Mouse (Mus musculus) testis, adult 2 months (tissue): Measurements from ENCODE around the gene Kifc5b. TPM values are rescaled to one million over a fixed set of nuclear protein-coding genes. Genes with fewer than 3 reads are reported as not detected.
"Not testable (repeated sequence)": the region's sequence is repeated elsewhere in the genome, so short reads cannot be mapped to it uniquely, and the experiment has no call there.

Experiments used
- H3K27ac ChIP-seq: fragments of 200-500 bp; 2 replicates; pipeline ENCODE4 v1.5.1; 2012; ENCODE audit warnings: low read depth, low read length; ENCODE audit not compliant: control insufficient read depth, insufficient read depth
- H3K27me3 ChIP-seq: fragments of 200-500 bp; 2 replicates; pipeline ENCODE4 v1.6.1; 2012; ENCODE audit warnings: mild to moderate bottlenecking, low read length, moderate library complexity; ENCODE audit not compliant: control insufficient read depth, insufficient read depth
- H3K36me3 ChIP-seq: fragments of 200-500 bp; 2 replicates; pipeline ENCODE4 v1.6.1; 2012; ENCODE audit warnings: mild to moderate bottlenecking, low read length; ENCODE audit not compliant: control insufficient read depth, insufficient read depth
- H3K4me1 ChIP-seq: fragments of 200-500 bp; 2 replicates; pipeline ENCODE4 v1.6.1; 2012; ENCODE audit warnings: low read length; ENCODE audit not compliant: control insufficient read depth, insufficient read depth
- H3K4me3 ChIP-seq: fragments of 200-500 bp; 2 replicates; pipeline ENCODE4 v1.5.1; 2012; ENCODE audit warnings: low read depth, mild to moderate bottlenecking, low read length, moderate library complexity, mixed read lengths; ENCODE audit not compliant: control insufficient read depth
- CTCF ChIP-seq: fragments of 200-500 bp; IDR thresholded peaks from 2 replicates; pipeline ENCODE4 v1.5.1; 2012; ENCODE audit warnings: low read depth, mild to moderate bottlenecking, inconsistent platforms, low read length, moderate library complexity; ENCODE audit not compliant: control insufficient read depth, insufficient read depth, insufficient replicate concordance
- POLR2A ChIP-seq: fragments of 200-500 bp; IDR thresholded peaks from 2 replicates; pipeline ENCODE4 v1.6.1; 2012; ENCODE audit warnings: low read depth, mild to moderate bottlenecking, inconsistent platforms, low read length, moderate library complexity; ENCODE audit not compliant: control insufficient read depth
- polyA plus RNA-seq: library from polyadenylated mRNA; depleted of rRNA; stranded (reverse); fragments of >200 nt; gene quantifications from 2 replicates; pipeline ENCODE4 v1.2.3, GENCODE M21; 2012

The Kifc5b gene
- polyA plus RNA-seq, 1 experiment: 6.5 TPM

- TF ChIP-seq POLR2A (no peak), CTCF (no peak)
- no peaks in the 10 kb centered on the region for H3K36me3 ChIP-seq
- no peak overlapping the region for H3K27ac ChIP-seq
- H3K4me3 ChIP-seq: no peak overlapping the region
- H3K27me3 ChIP-seq: no peaks in the 10 kb centered on the region
- no peaks in the 10 kb centered on the region for H3K4me1 ChIP-seq
Measured at GRCm38 (mm10) chr17:26893492-26893891, 23.4 kb upstream of the Kifc5b start.

GRCm38 (mm10) chr17:26894342-26894741 lies 22.5 kb upstream of the Kifc5b start:
- TF ChIP-seq POLR2A (no peak), CTCF (no peak)
- H3K27me3 ChIP-seq: no peaks in the 10 kb centered on the region
- no peaks in the 10 kb centered on the region for H3K36me3 ChIP-seq
- H3K4me3 ChIP-seq: no peak overlapping the region
- no peak overlapping the region for H3K27ac ChIP-seq
- no peaks in the 10 kb centered on the region for H3K4me1 ChIP-seq

- TF ChIP-seq CTCF: peak; percentile 89
- TF ChIP-seq POLR2A: no peak
- Histone ChIP-seq H3K27me3 (no peaks in the 10 kb centered on the region), H3K4me3 (no peak overlapping the region), H3K36me3 (no peaks in the 10 kb centered on the region), H3K27ac (no peak overlapping the region), H3K4me1 (no peaks in the 10 kb centered on the region)
Measured at GRCm38 (mm10) chr17:26895578-26895977, 21.3 kb upstream of the Kifc5b start.

DNA sequence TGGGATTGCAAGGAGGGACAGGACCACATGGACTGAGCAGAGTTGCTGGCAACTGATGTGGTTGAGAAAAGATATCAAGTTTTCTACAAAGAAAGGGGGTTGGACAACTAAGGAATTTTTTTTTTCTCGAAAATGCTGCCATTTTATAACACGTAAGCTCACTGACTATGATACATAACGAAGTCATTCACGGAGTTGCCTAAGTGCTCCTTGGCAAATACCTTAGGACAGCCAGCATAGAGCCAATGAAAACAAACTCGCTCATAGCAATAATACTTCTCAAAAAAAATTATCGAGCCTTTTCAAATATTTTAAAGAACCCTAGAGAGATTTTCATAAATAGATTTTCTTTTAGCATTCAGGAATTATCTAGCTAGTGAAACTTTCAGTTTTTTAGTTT lies 16.0 kb upstream of the Kifc5b start:
- H3K36me3 ChIP-seq: no peaks in the 10 kb centered on the region
- no peak overlapping the region for H3K4me3 ChIP-seq
- TF ChIP-seq CTCF (no peak), POLR2A (no peak)
- no peak overlapping the region for H3K27ac ChIP-seq
- H3K27me3 ChIP-seq: no peaks in the 10 kb centered on the region
- H3K4me1 ChIP-seq: no peaks in the 10 kb centered on the region

DNA sequence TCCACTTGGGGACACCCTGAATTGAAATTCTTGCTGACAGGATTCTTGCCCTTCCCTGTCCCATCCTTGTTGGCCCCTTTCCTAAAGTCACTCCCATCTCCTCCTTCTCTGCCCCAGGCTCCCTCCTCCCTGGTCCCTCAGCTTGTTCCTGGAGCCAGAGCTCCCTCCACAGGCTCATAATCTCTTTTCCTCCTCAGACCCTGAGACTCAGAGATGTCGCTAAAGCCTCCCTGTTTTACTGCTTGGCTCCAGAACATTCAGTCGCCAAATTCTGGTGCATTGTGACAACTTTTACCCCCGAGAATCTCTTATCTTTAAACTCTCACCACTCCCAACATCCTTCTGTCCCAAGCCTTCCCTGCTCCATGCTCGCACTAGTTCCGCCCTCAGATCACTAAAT lies 12.6 kb upstream of the Kifc5b start:
- H3K4me1 ChIP-seq: no peaks in the 10 kb centered on the region
- H3K36me3 ChIP-seq: no peaks in the 10 kb centered on the region
- no peak for TF ChIP-seq POLR2A
- TF ChIP-seq CTCF: no peak
- no peaks in the 10 kb centered on the region for H3K27me3 ChIP-seq
- H3K27ac ChIP-seq: no peak overlapping the region
- no peak overlapping the region for H3K4me3 ChIP-seq

DNA sequence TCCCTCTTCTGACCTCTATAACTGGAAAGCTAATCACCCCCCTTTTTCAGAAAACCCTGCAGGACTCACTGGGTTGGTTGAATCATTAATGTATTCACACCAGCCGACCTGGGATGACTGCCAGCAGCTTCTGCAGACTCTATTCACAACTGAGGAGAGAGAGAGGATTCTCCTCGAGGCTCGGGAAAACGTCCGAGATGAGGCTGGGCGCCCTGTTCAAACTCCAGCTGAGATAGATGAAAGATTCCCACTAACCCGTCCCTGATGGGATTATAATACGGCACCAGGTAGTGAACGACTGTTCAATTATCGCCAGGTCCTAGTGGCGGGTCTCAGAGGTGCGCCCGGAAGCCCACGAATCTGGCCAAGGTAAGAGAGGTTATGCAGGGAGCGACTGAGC lies 9.4 kb upstream of the Kifc5b start:
- H3K36me3 ChIP-seq, H3K27me3 ChIP-seq, H3K4me3 ChIP-seq, H3K4me1 ChIP-seq, H3K27ac ChIP-seq: not testable (repeated sequence)

GRCm38 (mm10) chr17:26915248-26915647 lies 1.6 kb upstream of the Kifc5b start:
- Histone ChIP-seq H3K4me1 (peaks cover 2% of the 10 kb centered on the region), H3K27ac (peak overlapping the region; percentile 10; the same call in 1 of the 2 replicates), H3K27me3 (no peaks in the 10 kb centered on the region), H3K36me3 (no peaks in the 10 kb centered on the region), H3K4me3 (no peak overlapping the region)
- TF ChIP-seq CTCF (no peak), POLR2A (no peak)

DNA sequence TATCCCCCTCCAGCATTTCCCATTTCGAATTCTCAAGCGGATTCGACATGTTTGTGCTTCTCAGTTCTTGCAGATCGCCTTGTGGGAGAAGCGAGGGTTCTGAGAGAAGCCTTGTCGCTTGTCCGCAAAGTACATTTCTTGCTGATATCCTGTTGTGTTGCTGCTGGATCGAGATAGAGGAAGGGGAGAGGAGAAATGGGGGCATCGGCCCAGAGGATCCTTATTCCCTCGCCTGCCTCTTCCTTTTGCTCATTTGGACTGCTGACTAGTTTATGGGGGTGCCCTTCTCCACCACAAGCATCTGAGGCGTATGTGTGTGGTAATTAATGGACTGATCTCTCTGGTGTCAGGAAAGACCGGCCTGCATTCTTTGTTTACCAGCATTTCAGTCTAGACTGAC lies 669 bp downstream of the Kifc5b start:
- Histone ChIP-seq H3K4me3 (peak overlapping the region; percentile 85), H3K27ac (peak overlapping the region; percentile 87)
- H3K27me3 ChIP-seq, H3K4me1 ChIP-seq, H3K36me3 ChIP-seq: not testable (repeated sequence)

- Histone ChIP-seq H3K27ac (no peak overlapping the region), H3K4me1 (peaks cover 2% of the 10 kb centered on the region), H3K36me3 (no peaks in the 10 kb centered on the region), H3K27me3 (no peaks in the 10 kb centered on the region), H3K4me3 (peak overlapping the region; percentile 7; the same call in 1 of the 2 replicates)
- TF ChIP-seq POLR2A: no peak
- TF ChIP-seq CTCF: no peak
Measured at GRCm38 (mm10) chr17:26918343-26918742, 1.5 kb downstream of the Kifc5b start.

- H3K36me3 ChIP-seq, H3K27me3 ChIP-seq, H3K27ac ChIP-seq, H3K4me1 ChIP-seq, H3K4me3 ChIP-seq: not testable (repeated sequence)
Measured at GRCm38 (mm10) chr17:26919516-26919915, 2.6 kb downstream of the Kifc5b start.

GRCm38 (mm10) chr17:26922368-26922767 lies 5.5 kb downstream of the Kifc5b start:
- H3K36me3 ChIP-seq, H3K27me3 ChIP-seq, H3K27ac ChIP-seq, H3K4me3 ChIP-seq, H3K4me1 ChIP-seq: not testable (repeated sequence)

DNA sequence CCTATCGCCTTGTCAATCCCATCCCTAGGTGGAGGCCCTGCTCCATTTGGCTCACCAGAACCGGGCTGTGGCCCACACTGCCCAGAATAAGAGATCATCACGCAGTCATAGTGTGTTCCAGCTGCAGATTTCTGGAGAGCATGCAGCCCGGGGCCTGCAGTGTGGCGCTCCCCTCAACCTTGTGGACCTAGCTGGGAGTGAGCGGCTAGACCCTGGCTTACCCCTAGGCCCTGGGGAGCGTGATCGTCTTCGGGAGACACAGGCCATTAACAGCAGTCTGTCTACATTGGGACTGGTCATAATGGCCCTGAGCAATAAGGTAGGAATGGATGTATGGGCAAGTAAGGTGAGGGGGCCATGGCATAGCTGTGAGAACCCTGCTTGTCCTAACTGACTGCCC lies 8.5 kb downstream of the Kifc5b start:
- H3K4me1 ChIP-seq, H3K36me3 ChIP-seq, H3K27me3 ChIP-seq, H3K27ac ChIP-seq, H3K4me3 ChIP-seq: not testable (repeated sequence)
